Mouse (Mus musculus) layer of hippocampus, postnatal 10 days (tissue): ENCODE measurements around the gene Prmt3. TPM values are rescaled to one million over a fixed set of nuclear protein-coding genes. Genes with fewer than 3 reads are reported as not detected.
A peak's percentile ranks its signal among the peaks of the same experiment; 100 is the strongest.

Experiments used
- DNase-seq, 2 experiments: peaks; one replicate each; pipeline ENCODE4 v3.0.0; 2021; ENCODE audit warnings: low spot score in 2 of 2
- total RNA-seq, 2 experiments: library from RNA; stranded (reverse); gene quantifications; 2 replicates each; pipeline ENCODE4 v1.2.3; 2021

Prmt3 gene
- total RNA-seq, 2 experiments from 2014 or later = 35.3 to 40.6 TPM

DNA sequence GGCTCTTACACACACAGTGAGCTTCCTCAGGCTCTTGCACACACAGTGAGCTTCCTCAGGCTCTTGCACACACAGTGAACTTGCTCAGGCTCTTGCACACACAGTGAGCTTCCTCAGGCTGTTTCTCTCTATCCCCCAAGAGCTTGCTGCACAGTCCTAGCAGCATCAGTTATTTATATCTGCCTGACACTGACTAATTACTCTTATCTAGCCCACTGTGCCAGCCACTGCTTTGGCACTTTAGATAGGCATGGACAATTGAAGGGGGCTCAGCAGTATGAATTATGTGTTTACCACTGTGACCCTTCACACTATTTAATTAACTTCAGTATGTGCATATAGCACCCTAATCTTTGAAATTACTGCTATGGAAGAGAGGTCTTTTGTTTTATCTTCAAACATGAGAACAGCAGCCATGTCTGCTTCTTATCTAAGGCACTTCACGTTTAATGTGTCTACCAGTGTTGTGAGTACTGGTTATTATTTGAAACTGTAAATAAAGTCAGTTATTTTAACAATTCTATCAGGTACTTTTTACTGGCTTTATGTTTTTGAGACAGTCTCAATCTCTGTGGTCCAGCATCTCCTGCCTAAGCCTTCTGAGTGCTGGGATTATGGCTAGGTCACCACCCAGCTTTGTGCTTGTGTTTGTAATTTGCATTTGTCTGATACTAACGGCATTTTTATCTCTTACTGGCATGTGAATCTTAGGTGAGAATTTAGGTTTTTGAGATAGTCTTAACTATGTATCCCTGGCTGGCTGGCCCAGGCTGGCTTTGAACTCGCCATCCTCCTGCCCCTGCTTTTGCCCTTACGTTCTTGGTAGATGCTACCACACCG is 75.4 kb downstream of the Prmt3 start:
- no peak for DNase-seq

DNA sequence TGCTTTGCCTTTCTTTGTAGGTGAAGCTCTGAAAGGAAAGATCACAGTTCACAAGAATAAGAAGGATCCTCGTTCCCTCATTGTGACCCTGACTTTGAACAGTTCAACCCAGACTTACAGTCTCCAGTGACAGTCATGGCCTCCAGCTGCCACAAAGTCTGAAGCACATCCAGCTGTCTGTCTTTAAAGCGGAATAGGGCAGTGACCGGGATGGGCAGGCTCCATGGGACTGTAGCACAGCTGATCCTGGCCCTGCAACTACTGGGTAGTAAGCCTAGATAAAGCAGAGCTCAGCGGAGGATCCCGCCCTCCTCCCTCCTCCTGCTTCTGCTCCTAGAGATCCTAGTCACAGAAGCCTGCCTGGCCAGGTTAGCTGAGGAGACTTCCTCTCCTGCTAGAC is 79.2 kb downstream of the Prmt3 start:
- no peak for DNase-seq

DNA sequence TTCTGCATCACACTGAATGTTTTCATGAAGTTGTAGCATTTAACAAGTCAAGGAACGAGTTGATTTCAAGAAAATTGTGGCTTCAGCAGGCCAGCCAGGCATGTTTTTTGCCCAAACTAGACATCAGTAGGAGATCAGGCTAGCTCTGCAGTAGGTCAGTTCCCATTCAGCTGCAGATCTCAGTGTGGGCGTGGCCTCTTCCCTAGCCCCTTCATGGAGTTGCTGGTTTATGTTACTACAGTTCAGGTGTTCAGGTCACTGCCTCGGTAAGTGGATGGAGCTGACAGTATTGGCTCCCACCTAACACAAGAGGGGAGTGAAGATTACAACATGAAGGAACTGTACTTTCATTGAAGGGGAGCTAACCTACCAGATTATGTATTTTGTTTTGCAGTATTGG is 80.1 kb downstream of the Prmt3 start:
- no peak for DNase-seq

DNA sequence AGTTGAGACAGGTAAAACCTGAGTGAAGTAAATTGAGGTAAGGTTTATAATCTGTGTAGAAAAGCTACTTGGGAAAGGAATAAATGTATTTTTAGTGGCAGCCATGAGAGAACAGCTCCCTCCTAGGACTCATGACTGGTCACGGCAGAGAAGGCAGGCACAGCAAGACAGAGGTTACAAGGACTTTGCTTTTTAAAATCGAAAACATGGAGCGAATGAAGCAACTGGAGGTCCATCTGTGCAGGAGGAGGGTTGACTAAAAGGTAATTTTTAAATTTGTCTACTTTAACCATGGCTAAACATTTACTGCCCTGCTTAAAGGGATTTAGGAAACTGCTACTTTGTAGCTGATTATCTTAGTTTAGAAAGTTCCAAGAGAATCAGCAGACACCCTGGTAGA is 81.7 kb downstream of the Prmt3 start:
- no peak for DNase-seq

DNA sequence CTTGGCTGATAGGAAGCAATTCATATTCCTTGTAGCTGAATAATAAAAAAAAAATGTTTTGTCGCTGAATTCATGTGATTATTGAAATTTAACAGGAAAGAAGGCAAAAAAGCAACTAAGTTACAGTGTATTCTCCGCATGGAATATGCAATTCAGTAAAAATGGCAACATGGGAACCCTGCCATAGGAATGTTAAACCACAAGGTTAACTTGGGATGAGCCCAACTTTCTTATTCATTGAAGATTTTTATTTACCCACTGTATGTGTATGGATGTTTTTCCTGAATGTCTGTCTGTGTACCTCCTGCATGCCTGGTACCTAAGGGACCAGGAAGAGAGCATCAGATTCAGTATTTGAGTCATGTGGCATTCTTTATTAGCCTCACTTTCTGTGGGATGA is 83.0 kb downstream of the Prmt3 start:
- DNase-seq = no peak

DNA sequence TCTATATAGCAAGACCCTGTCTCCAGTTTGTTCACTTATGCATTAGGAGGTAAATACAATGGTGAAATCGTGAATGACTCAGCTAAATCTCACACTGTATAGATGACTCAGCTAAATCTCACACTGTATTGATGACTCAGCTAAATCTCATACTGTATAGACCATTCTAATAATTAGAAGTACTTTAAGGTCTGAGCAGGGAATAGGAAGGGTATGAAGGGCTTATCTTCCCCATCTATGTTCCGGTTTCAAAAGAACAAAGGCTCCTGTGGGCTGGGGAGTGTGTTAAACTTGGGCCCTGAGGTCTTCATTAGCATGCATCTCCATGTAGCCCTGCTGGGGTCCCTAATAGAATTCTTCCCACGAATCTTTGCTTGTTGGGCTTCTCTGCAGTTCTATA is 85.6 kb downstream of the Prmt3 start:
- no peak for DNase-seq

DNA sequence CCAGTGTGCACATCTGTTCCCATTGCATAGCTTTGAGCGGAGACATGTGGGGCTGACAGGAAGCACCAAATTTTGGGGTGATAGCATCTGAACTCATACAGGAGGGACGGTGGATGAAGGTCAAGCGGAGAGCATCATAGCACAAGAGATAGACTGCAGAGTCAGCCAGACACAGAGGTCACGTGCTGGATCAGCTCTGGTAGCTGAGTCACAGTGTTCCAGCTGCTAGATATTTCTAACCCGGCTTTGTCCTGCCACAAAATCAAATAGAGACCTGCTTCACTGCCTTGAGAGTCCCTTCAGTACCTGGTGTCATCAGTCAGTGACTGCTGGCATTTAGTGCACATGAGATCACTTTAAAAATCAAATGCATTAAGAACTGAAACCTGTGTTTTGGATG is 91.5 kb downstream of the Prmt3 start:
- DNase-seq = no peak

DNA sequence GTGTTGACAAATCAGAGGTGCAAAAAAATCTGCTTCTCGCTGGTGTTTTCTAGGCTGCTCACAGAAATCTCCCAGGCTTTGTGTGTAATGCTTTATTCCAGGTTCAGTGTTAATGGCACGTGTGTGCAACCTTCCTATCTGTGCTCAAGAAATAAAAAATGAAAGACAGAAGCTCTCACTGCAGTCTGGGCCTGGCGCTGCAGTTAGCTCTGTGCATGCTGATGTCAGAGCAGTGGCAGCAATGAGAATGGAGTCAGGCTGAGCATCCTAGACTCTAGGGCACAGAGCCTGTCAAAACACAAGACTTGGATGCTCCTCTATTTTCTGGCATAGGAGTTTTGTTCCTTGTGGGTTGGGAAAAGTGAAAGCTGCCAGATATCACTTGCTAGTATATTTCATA is 92.1 kb downstream of the Prmt3 start:
- no peak for DNase-seq

DNA sequence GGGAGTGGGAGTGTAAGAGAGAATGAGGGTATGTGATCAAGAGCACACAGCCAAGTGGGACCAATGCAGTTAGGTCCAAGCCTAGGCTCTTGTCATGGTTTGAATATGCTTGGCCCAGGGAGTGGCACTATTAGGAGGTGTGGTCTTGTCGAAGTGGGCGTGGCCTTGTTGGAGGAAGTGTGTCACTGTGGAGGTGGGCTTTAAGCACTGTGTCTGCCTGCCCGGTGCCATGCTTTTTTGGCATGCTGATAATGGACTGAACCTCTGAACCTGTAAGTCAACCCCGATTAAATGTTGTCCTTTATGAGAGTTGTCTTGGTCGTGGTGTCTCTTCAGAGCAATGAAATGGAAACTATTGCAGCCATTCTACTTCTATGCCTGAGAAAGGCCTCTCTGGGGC is 99.2 kb downstream of the Prmt3 start:
- no peak for DNase-seq

DNA sequence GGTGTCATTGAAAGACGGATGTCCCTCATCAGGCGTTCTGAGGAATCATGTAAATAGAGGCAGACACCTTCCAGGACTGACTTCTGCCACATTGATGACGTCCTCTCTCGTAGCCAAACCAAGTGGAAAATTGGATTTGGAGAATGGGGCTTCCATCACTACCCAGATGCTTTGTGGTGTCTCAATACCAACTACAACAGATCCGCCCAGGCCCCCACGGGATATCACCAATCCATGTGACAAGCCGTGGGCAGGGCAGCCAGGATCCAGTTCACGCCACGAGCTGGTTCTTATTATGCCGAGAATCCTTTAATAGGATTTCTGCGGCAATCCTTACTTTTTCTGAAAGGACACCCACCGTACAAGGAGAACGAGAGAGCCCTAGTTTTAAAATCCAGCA is 100.9 kb downstream of the Prmt3 start:
- DNase-seq = peak in 1 of 2 experiments; percentile 15

DNA sequence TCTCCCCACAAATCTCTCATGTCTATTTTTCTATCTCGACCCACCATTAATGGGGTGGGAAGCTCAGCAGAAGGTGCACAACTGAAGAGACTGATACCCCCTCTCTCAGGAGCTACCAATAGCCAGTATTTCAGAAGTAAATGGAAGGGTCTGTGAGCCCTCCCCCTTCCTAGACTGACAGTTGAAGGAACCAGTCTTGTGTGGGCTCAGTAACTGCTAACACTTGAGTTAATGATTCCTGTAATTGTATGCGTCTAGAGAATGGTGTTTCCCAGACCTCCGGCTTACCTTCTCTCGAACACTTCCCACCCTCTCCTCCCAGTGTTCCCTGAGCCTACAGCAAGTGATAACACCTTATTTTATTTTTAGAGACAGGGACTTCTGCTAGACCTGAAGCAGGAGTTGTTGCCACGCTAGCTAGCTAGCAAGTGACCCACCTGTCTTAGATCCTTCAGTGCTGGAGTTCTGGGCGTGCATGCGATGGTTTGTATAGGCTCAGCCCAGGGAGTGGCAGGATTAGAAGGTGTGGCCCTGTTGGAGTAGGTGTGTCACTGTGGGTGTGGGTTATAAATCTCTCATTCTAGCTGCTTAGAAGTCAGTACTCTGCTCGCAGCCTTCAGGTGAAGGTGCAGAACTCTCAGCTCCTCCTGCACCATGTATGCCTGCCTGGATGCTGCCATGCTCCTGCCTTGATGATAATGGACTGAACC is 102.0 kb downstream of the Prmt3 start:
- DNase-seq = no peak

DNA sequence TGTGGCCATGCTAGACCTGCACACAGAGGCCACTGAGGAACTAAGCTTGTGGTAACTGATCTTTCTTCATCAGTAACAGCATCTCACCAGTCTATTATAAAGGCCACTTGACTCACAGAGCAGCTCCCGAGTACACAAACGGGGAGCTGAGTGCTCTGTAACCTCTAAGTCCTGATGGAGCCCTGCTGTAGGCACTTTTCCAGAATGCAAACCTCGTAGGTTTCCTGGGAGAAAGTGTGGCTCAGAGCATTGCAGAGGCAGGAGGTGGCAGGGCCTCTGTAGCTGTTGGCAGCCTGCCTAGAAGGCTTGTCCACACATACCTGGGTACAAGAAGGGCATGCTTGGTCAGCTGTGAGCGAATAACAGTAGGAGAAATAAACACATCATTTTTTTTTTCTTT is 104.1 kb downstream of the Prmt3 start:
- DNase-seq = no peak

DNA sequence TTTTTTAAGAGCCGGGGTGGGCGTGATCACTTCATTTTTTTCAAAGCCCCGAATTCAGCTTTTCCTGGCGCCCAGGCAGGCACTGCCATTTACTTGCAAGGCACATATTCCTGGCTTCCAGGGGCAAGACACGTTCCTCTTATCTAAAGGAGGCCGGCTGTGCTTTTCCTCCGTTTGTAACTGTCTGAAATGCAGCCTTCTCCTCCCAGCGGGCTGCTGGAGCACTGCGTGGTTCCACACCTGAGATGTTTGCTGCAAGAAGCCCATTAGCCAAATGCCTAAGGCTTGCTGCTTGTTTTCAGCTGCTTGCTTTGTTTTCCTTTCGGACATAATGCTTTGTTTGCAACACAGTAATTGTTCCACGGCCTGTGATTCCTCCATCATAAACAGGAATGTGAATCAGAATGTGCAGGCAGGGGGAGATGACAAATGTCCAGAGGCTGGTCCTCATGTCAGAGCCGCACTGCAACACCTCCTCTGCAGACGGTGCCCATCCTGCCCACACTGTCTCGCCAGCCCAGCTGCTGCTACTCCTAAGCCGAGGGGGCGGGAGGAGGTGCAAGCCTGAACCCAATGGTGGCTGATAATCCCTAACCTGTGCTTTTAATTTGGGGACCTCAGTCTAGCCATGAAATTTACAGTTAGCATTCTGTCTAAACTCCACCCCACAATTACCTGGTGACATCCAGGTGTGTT is 104.7 kb downstream of the Prmt3 start:
- DNase-seq = peak in 1 of 2 experiments; percentile 29

DNA sequence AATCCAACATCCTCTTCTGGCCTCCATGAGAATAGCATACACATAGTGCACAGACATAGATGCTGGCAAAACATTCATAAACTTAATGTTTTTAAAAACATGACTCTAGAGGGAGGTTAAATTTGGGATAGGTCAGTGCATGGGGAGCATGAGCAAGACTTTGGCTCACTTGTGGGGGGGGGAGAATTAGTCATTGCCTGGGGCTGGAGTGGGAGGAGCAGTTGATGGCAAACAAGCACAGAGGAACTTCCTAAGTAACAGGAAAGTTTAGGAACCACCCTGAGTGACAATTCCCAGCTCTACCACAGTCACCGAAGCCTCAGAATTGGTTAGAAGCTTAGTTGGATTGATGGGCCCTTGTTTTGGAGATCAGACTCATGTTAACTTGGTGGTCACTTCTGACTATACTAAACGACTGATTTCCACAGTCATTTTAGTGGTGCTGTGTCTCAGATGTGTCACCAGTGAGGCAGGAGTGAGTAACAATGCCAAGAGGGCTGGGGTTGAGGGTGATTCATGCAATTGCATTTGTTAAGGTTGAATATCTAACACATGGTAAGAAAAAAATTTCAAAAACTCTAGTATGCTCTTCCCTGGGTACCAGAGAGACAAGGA is 109.7 kb downstream of the Prmt3 start:
- DNase-seq = no peak

DNA sequence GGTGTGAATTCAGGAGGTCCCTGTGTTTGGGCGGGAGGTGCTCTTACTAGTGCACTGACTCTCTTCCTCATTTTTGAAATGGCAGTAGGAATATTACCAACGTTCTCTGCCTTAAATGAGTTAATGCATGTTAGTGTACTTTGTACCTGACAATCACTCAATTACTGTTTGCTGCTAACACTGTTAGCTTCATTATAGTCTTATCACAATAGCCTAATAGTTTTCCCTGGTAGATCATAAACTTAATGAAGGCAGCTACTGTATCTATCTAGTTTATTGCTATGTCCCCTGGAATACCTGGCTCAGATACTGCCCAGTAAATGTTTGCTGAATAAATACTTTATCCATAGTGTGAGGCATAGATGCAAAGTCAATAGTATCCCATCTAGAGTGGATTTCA is 116.6 kb downstream of the Prmt3 start:
- DNase-seq = no peak

DNA sequence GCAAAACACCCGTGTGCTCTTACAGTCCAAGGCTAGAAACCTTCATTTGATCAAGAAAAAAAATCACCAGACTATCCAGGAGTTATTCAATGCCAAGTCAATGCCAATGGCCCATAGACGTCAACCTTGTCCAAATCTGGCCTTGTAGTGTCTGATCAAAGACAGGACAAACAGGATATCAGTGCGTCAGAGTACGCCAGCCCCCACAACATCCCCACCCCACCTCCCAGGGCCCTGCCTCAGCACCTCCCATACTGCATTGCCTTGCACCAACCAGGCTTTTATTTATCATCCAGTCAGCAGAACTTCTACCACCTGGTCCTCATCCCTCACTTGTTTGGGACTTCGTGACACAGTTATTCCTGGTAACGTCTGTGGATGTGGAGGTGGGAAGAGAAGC is 117.2 kb downstream of the Prmt3 start:
- DNase-seq = no peak

DNA sequence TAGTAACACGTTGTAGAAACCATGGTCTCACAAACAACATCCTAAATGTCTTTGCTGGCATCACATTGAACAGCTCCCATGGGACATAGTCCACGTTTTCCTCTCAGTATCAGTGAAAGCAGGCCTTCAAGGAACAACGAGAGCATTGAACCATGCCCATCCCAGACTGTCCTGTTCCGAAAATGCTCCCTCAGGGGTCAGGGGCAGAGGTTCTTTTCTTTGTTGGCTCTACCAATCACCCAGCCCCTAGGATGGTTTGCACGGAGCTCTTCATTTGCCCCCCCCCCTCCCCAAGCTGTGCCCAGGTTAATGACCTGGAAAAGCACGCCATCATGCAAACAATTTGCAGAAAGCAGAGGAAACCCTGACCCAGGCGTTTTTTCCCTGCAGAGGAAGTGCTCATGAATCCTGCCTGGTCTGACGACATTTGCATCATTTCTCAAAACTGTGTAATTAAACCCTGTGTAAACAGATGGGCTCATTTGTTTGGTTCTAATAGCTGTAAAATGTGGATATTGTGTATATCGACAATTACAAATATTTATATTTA is 123.9 kb downstream of the Prmt3 start:
- no peak for DNase-seq

DNA sequence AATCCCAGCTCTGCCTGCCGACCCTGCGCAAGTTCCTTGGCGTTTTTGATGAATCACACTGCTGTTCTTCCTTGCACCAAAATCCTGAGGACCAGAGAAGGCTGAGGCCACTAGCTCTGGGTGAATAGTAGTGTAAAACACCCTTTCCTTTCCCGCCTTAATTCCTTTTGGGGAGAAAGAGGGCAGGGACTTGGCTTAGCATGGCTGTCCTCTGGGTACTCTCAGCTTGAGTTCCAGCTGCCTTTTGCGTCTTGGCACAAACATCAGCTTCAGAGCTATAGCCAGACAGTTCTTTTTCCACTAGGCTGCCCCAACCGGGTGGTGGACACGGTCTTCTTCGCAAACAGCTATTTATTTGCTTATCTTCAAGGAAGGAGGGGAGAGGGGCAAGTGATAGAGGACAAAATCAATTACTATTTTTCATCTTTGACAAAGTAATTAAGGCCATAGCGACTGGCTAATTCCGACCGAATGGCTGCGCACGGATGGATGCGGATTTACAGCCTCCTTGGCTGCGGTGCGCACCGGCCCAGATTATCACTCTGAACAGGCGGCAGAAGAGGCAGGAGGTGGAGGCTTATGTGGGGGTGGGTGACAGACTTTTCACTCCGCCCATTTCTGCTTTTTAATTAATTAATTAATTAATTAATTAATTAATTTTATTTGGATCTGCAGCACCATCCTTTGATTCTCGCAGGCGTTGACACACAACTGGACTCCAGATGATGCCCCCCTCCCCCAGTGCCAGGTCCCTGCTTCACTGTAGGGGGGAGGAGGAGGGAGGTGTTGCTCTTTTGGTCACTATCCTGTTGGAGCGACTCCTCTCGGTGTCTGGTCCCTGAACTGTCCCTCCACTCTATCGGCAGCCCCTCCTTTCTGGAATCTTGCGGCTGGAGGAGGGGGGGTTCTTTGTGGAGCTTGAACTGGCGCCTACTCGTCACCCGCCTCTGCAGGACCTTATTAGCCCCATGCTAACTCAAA is 129.3 kb downstream of the Prmt3 start:
- no peak for DNase-seq
